Mouse (Mus musculus): ENCODE results near the gene Mast4.

GRCm38 (mm10) chr13:103027456-103028078 is 306.7 kb downstream of the Mast4 start:
- TF ChIP-seq GATA1 (IDR thresholded peaks at IDR 0.05; ENCODE audit: low read length) (no peak), TAL1 (IDR thresholded peaks at IDR 0.05; ENCODE audit: low read length) (no peak)

Measured in erythroblast, embryonic 14.5 days (primary cell).